Mouse (Mus musculus) C2C12 (cell line): ENCODE data around the gene Wars2.

Source experiments
- CTCF ChIP-seq: IDR thresholded peaks from one replicate; pipeline ENCODE4 v1.5.1; 2011; ENCODE audit not compliant: control insufficient read depth, insufficient read depth, insufficient read length
- USF1 ChIP-seq: IDR thresholded peaks from one replicate; pipeline ENCODE4 v1.6.1; 2011; ENCODE audit warnings: low read depth, mild to moderate bottlenecking, control low read depth, moderate library complexity

- TF ChIP-seq CTCF = no peak
- TF ChIP-seq USF1 = no peak
Measured at GRCm38 (mm10) chr3:99183355-99184016, 42.6 kb downstream of the Wars2 start.
